Comparison of ENCODE assay signal across 8 mouse cellular contexts in genomic region chr11:54100692-54101591, GRCm38 (mm10). TPM values are rescaled to one million over a fixed set of nuclear protein-coding genes. Genes with fewer than 3 reads are reported as not detected.
A peak's percentile ranks its signal among the peaks of the same experiment; 100 is the strongest.
DNase-seq lines count a peak whose midpoint lies in the region; ATAC-seq and TF ChIP-seq lines count a peak whose summit lies in the region.

No protein-coding gene starts in this region.

- H3K27me3 ChIP-seq in erythroblast, embryonic 14.5 days (ENCODE audit: control insufficient read depth) = peaks cover 46% of the 10 kb centered on the region
- H3K27me3 ChIP-seq in hindbrain, embryonic 16.5 days (replicated peaks; ENCODE audit: control insufficient read depth, insufficient read depth, low read length) = no peaks in the 10 kb centered on the region; the same call in 1 of the 2 replicates
- no peaks in the 10 kb centered on the region for H3K27me3 ChIP-seq in limb, embryonic 11.5 days (ENCODE audit: control insufficient read depth, insufficient read depth, low read length)
- H3K27me3 ChIP-seq in small intestine, adult 2 months (ENCODE audit: control insufficient read depth, insufficient read depth, low read length) = peaks cover 18% of the 10 kb centered on the region

- peak overlapping the region; percentile 49 for H3K4me3 ChIP-seq in erythroblast, embryonic 14.5 days (replicated peaks)
- H3K4me3 ChIP-seq in gastrocnemius, adult 2 months = peak overlapping the region; percentile 95
- H3K4me3 ChIP-seq in hindbrain, embryonic 16.5 days (ENCODE audit: low read length) = peak overlapping the region; percentile 71
- H3K4me3 ChIP-seq in limb, embryonic 11.5 days (ENCODE audit: low read depth, low read length) = peak overlapping the region; percentile 58
- H3K4me3 ChIP-seq in small intestine, adult 2 months (ENCODE audit: low read depth, low read length) = peak overlapping the region; percentile 89

- ATAC-seq in erythroblast, adult 5-6 weeks (replicated peaks; ENCODE audit: low FRiP score, poor library complexity, severe bottlenecking) = no peak
- ATAC-seq in hindbrain, embryonic 16.5 days = peak; percentile 86
- ATAC-seq in limb, embryonic 11.5 days (ENCODE audit: insufficient number of reproducible peaks, low FRiP score, low TSS enrichment, low read depth) = peak; percentile 82

- peak; percentile 58 for DNase-seq in cerebellum, adult 9-11 months
- DNase-seq in gastrocnemius, adult 2 months = peak; percentile 90
- peak; percentile 83 for DNase-seq in limb, embryonic 11.5 days (ENCODE audit: low spot score)
- DNase-seq in mesoderm, embryonic 11.5 days (ENCODE audit: low read depth, low spot score) = peak; percentile 77

- peak overlapping the region; percentile 85 for H3K9ac ChIP-seq in hindbrain, embryonic 16.5 days (ENCODE audit: low read depth, low read length)
- H3K9ac ChIP-seq in limb, embryonic 11.5 days (ENCODE audit: low read length) = peak overlapping the region; percentile 73

- under 1% methylated on average over 57 of the region's 83 CpGs for WGBS in hindbrain, embryonic 16.5 days
- under 1% methylated on average over 70 of the region's 83 CpGs for WGBS in limb, embryonic 11.5 days
- WGBS in small intestine, adult 2 months = 1% methylated on average over 82 of the region's 83 CpGs

- H3K9me3 ChIP-seq in erythroblast, embryonic 14.5 days (ENCODE audit: control insufficient read depth, low read length) = no peaks in the 10 kb centered on the region
- H3K9me3 ChIP-seq in hindbrain, embryonic 16.5 days (ENCODE audit: control insufficient read depth, low read length) = no peaks in the 10 kb centered on the region
- H3K9me3 ChIP-seq in limb, embryonic 11.5 days (ENCODE audit: control insufficient read depth, low read length) = no peaks in the 10 kb centered on the region

- TF ChIP-seq POLR2A in small intestine, adult 2 months (IDR thresholded peaks at IDR 0.05; ENCODE audit: low read depth, low read length) = no peak

- no peak for TF ChIP-seq CTCF in gastrocnemius, adult 2 months (IDR thresholded peaks at IDR 0.05)
- TF ChIP-seq CTCF in small intestine, adult 2 months (IDR thresholded peaks at IDR 0.05; ENCODE audit: extremely low read depth, insufficient read length, insufficient replicate concordance, low read depth, low read length) = no peak

- intact Hi-C loops in gastrocnemius, adult 2 months (cut with DNase I) = no loop called here

- H3K4me2 ChIP-seq in hindbrain, embryonic 16.5 days (ENCODE audit: low read length) = peak overlapping the region; percentile 99
- H3K4me2 ChIP-seq in limb, embryonic 11.5 days (ENCODE audit: low read depth, severe bottlenecking) = peak overlapping the region; percentile 100

- peaks cover 5% of the 10 kb centered on the region for H3K4me1 ChIP-seq in erythroblast, embryonic 14.5 days (ENCODE audit: control insufficient read depth)
- H3K4me1 ChIP-seq in hindbrain, embryonic 16.5 days (ENCODE audit: control insufficient read depth, insufficient read depth, low read depth, low read length) = peaks cover 4% of the 10 kb centered on the region
- H3K4me1 ChIP-seq in limb, embryonic 11.5 days (ENCODE audit: control insufficient read depth, insufficient read depth, low read length) = peaks cover 19% of the 10 kb centered on the region
- H3K4me1 ChIP-seq in small intestine, adult 2 months (ENCODE audit: control insufficient read depth, insufficient read depth, insufficient read length, low read length) = 0 out of 2 replicates have a peak, but pooled peaks cover 2% of the 10 kb centered on the region

- peak overlapping the region; percentile 91 for H3K27ac ChIP-seq in gastrocnemius, adult 2 months
- no peak overlapping the region for H3K27ac ChIP-seq in hindbrain, embryonic 16.5 days (ENCODE audit: low read depth, low read length)
- H3K27ac ChIP-seq in limb, embryonic 11.5 days (replicated peaks; ENCODE audit: low read depth, low read length) = no peak overlapping the region
- H3K27ac ChIP-seq in small intestine, adult 2 months (ENCODE audit: insufficient read depth, low read depth, low read length) = no peak overlapping the region

- no peaks in the 10 kb centered on the region for H3K36me3 ChIP-seq in erythroblast, embryonic 14.5 days (ENCODE audit: control insufficient read depth)
- H3K36me3 ChIP-seq in hindbrain, embryonic 16.5 days (ENCODE audit: control insufficient read depth, insufficient read depth, low read length) = no peaks in the 10 kb centered on the region
- H3K36me3 ChIP-seq in limb, embryonic 11.5 days (ENCODE audit: control insufficient read depth, insufficient read depth, low read length) = no peaks in the 10 kb centered on the region
- no peaks in the 10 kb centered on the region for H3K36me3 ChIP-seq in small intestine, adult 2 months (ENCODE audit: control insufficient read depth, insufficient read depth, low read length)

RNA-seq across cellular contexts. Expression of gene P4ha2, which starts 1.0 kb away (rescaled TPM):
- not detected in 2 replicates for polyA plus RNA-seq in erythroblast, embryonic 14.5 days (2012)
- total RNA-seq in erythroblast, adult 5-6 weeks (2015; ENCODE audit: low replicate concordance) = 0.84 TPM in 1 of 2 replicates, not detected in the other
- 0.84 TPM in 1 of 2 replicates, not detected in the other for total RNA-seq in erythroblast, adult 5-6 weeks (2017; ENCODE audit: low replicate concordance)
- total RNA-seq in gastrocnemius, adult 2 months (2021) = 10 to 100 TPM; 27.2 to 46.2 TPM
- polyA plus RNA-seq in hindbrain, embryonic 16.5 days (2015; fragmentation: Nextera tagmentation; extraction: Ambion mirVana) = 12.3 and 15.1 TPM in 2 replicates
- 39.3 and 44.3 TPM in 2 replicates for polyA plus RNA-seq in limb, embryonic 11.5 days (2014; fragmentation: Nextera tagmentation; extraction: Ambion mirVana)
- 1.5 and 1.8 TPM in 2 replicates for polyA plus RNA-seq in small intestine, adult 2 months (2012; rRNA removed)

RNA-seq across cellular contexts. Expression of gene Pdlim4, which starts 32.1 kb away (rescaled TPM):
- 0.10 and 0.17 TPM in 2 replicates for polyA plus RNA-seq in erythroblast, embryonic 14.5 days (2012)
- 2.1 and 15.6 TPM in 2 replicates for total RNA-seq in erythroblast, adult 5-6 weeks (2015; ENCODE audit: low replicate concordance)
- 0.56 TPM in 1 of 2 replicates, not detected in the other for total RNA-seq in erythroblast, adult 5-6 weeks (2017; ENCODE audit: low replicate concordance)
- total RNA-seq in gastrocnemius, adult 2 months (2021) = 1 to 10 TPM; 4.7 to 7.9 TPM
- 37.4 and 38.4 TPM in 2 replicates for polyA plus RNA-seq in hindbrain, embryonic 16.5 days (2015; fragmentation: Nextera tagmentation; extraction: Ambion mirVana)
- 166 and 178 TPM in 2 replicates for polyA plus RNA-seq in limb, embryonic 11.5 days (2014; fragmentation: Nextera tagmentation; extraction: Ambion mirVana)
- polyA plus RNA-seq in small intestine, adult 2 months (2012; rRNA removed) = 15.6 and 16.6 TPM in 2 replicates

Comparison
In these comparisons a context has a peak if more than half of its experiments do, and no peak if none do; other contexts are left out.
1. RNA of gene Pdlim4, which starts 32.1 kb away (polyA plus RNA-seq): 166 to 178 TPM in limb, embryonic 11.5 days, 37.4 to 38.4 TPM in hindbrain, embryonic 16.5 days and 15.6 to 16.6 TPM in small intestine, adult 2 months; 0.10 to 0.17 TPM in erythroblast, embryonic 14.5 days; every median in the first group is over 10 times any median in the second.
2. Peak in every context shown above with its lines, with median percentiles within 50 percentile points of each other: H3K4me3 ChIP-seq and DNase-seq.